Mouse (Mus musculus): Measurements from ENCODE around the gene Iqcd.

Gene Iqcd

GRCm38 (mm10) chr5:120588569-120589094 lies at the start of gene Iqcd, which contains the start of gene Tpcn1:
Gene Iqcd, plus strand, starts transcription at chr5:120589016.
Gene Tpcn1, minus strand, starts transcription at chr5:120588673.
- peak; percentile 99 for DNase-seq (ENCODE audit: low read depth, low spot score)

GRCm38 (mm10) chr5:120548236-120548850 lies 40.5 kb upstream of the Iqcd start:
- DNase-seq (ENCODE audit: low read depth, low spot score), result no peak

- DNase-seq (ENCODE audit: low read depth, low spot score), result no peak
Observed at GRCm38 (mm10) chr5:120550137-120550536, 38.7 kb upstream of the Iqcd start.

GRCm38 (mm10) chr5:120550673-120551072 lies 38.1 kb upstream of the Iqcd start:
- no peak for DNase-seq (ENCODE audit: low read depth, low spot score)

GRCm38 (mm10) chr5:120555871-120556270 lies 32.9 kb upstream of the Iqcd start:
- no peak for DNase-seq (ENCODE audit: low read depth, low spot score)

- DNase-seq (ENCODE audit: low read depth, low spot score), result no peak
Observed at GRCm38 (mm10) chr5:120558041-120558440, 30.8 kb upstream of the Iqcd start.

GRCm38 (mm10) chr5:120558762-120559161 lies 30.1 kb upstream of the Iqcd start:
- DNase-seq (ENCODE audit: low read depth, low spot score), result no peak

GRCm38 (mm10) chr5:120560129-120560615 lies 28.6 kb upstream of the Iqcd start:
- DNase-seq (ENCODE audit: low read depth, low spot score), result no peak

- no peak for DNase-seq (ENCODE audit: low read depth, low spot score)
Observed at GRCm38 (mm10) chr5:120560616-120561311, 28.1 kb upstream of the Iqcd start.

- DNase-seq (ENCODE audit: low read depth, low spot score), result peak; percentile 70
Observed at GRCm38 (mm10) chr5:120562956-120563913, 25.6 kb upstream of the Iqcd start.

GRCm38 (mm10) chr5:120563914-120564311 lies 24.9 kb upstream of the Iqcd start:
- DNase-seq (ENCODE audit: low read depth, low spot score), result peak; percentile 58

- DNase-seq (ENCODE audit: low read depth, low spot score), result no peak
Observed at GRCm38 (mm10) chr5:120565171-120565905, 23.5 kb upstream of the Iqcd start.

- DNase-seq (ENCODE audit: low read depth, low spot score), result no peak
Observed at GRCm38 (mm10) chr5:120566101-120566500, 22.7 kb upstream of the Iqcd start.

- DNase-seq (ENCODE audit: low read depth, low spot score), result no peak
Observed at GRCm38 (mm10) chr5:120566681-120567252, 22.0 kb upstream of the Iqcd start.

GRCm38 (mm10) chr5:120567253-120567701 lies 21.5 kb upstream of the Iqcd start:
- no peak for DNase-seq (ENCODE audit: low read depth, low spot score)

GRCm38 (mm10) chr5:120567761-120568211 lies 21.0 kb upstream of the Iqcd start:
- DNase-seq (ENCODE audit: low read depth, low spot score), result no peak

- DNase-seq (ENCODE audit: low read depth, low spot score), result no peak
Observed at GRCm38 (mm10) chr5:120568336-120568768, 20.5 kb upstream of the Iqcd start.

- no peak for DNase-seq (ENCODE audit: low read depth, low spot score)
Observed at GRCm38 (mm10) chr5:120568964-120569363, 19.9 kb upstream of the Iqcd start.

- DNase-seq (ENCODE audit: low read depth, low spot score), result no peak
Observed at GRCm38 (mm10) chr5:120569791-120570190, 19.0 kb upstream of the Iqcd start.

GRCm38 (mm10) chr5:120570289-120570897 lies 18.4 kb upstream of the Iqcd start:
- no peak for DNase-seq (ENCODE audit: low read depth, low spot score)

Data from ES-CJ7 (cell line).